Mouse (Mus musculus) heart, embryonic 15.5 days (tissue): ENCODE measurements around the gene Lrp3. TPM values are rescaled to one million over a fixed set of nuclear protein-coding genes. Genes with fewer than 3 reads are reported as not detected.

Experiments used
- ATAC-seq: fragments of 200-750 bp; cut with Nextera tagmentation; replicated peaks from 2 replicates; pipeline ENCODE4 v1.8.0; 2017; ENCODE audit warnings: low read depth, moderate TSS enrichment; ENCODE audit not compliant: insufficient number of reproducible peaks, insufficient read depth, low FRiP score
- H3K27ac ChIP-seq: fragments of 300-500 bp; sonication (generic); 2 replicates; pipeline ENCODE4 v1.5.1; 2015; ENCODE audit warnings: mild to moderate bottlenecking, inconsistent platforms
- H3K27me3 ChIP-seq: fragments of 300-500 bp; sonication (generic); 2 replicates; pipeline ENCODE4 v1.6.1; 2015; ENCODE audit warnings: inconsistent platforms
- H3K36me3 ChIP-seq: fragments of 300-500 bp; sonication (generic); 2 replicates; pipeline ENCODE4 v1.6.1; 2015; ENCODE audit warnings: mild to moderate bottlenecking, inconsistent platforms
- H3K4me1 ChIP-seq: fragments of 300-500 bp; sonication (generic); replicated peaks from 2 replicates; pipeline ENCODE4 v1.6.1; 2015; ENCODE audit warnings: inconsistent platforms
- H3K4me2 ChIP-seq: fragments of 300-500 bp; sonication (generic); 2 replicates; pipeline ENCODE4 v1.6.1; 2015; ENCODE audit warnings: inconsistent platforms, mild to moderate bottlenecking, moderate library complexity
- H3K4me3 ChIP-seq: fragments of 300-500 bp; sonication (generic); 2 replicates; pipeline ENCODE4 v1.5.1; 2015; ENCODE audit warnings: mild to moderate bottlenecking, inconsistent platforms
- H3K9ac ChIP-seq: fragments of 300-500 bp; sonication (generic); 2 replicates; pipeline ENCODE4 v1.6.1; 2015; ENCODE audit warnings: mild to moderate bottlenecking, inconsistent platforms
- H3K9me3 ChIP-seq: fragments of 300-500 bp; sonication (generic); replicated peaks from 2 replicates; pipeline ENCODE4 v1.6.1; 2016; ENCODE audit warnings: inconsistent platforms
- WGBS: fragments of 180-500 bp; shearing (Covaris S2); methylation state at CpG from one replicate; pipeline ENCODE4 v1.1.7; 2015; ENCODE audit warnings: mixed read lengths; 5-methylcytosine and 5-hydroxymethylcytosine counted together
- polyA plus RNA-seq: library from polyadenylated mRNA; unstranded; fragments of >200 nt; fragmentation: Nextera tagmentation; extraction: Ambion mirVana; gene quantifications from 2 replicates; pipeline ENCODE4 v1.2.1, GENCODE M21; 2015

The Lrp3 gene
- polyA plus RNA-seq, 1 experiment from 2014 or later, result 1.8 TPM

- no peak overlapping the region for H3K4me2 ChIP-seq
- no peak overlapping the region for H3K4me3 ChIP-seq
Observed at GRCm38 (mm10) chr7:35232796-35233455, 17.6 kb upstream of the Lrp3 start.

GRCm38 (mm10) chr7:35230333-35230732 lies 15.0 kb upstream of the Lrp3 start:
- no peak overlapping the region for H3K9ac ChIP-seq
- WGBS, result 75% methylated on average over 3 of the region's 3 CpGs
- H3K9me3 ChIP-seq, result no peaks in the 10 kb centered on the region
- H3K4me3 ChIP-seq, result no peak overlapping the region
- H3K27me3 ChIP-seq, result no peaks in the 10 kb centered on the region
- H3K27ac ChIP-seq, result no peak overlapping the region
- H3K4me2 ChIP-seq, result no peak overlapping the region
- peaks cover 8% of the 10 kb centered on the region for H3K4me1 ChIP-seq
- no peak for ATAC-seq
- no peaks in the 10 kb centered on the region for H3K36me3 ChIP-seq

More at GRCm38 (mm10) chr7:35232796-35233455, 17.6 kb upstream of the Lrp3 start:
- 43% methylated on average over 13 of the region's 13 CpGs for WGBS
- Histone ChIP-seq H3K4me1 (peaks cover 13% of the 10 kb centered on the region), H3K27me3 (no peaks in the 10 kb centered on the region), H3K36me3 (no peaks in the 10 kb centered on the region), H3K27ac (no peak overlapping the region), H3K9me3 (no peaks in the 10 kb centered on the region), H3K9ac (no peak overlapping the region)
- no peak for ATAC-seq

- ATAC-seq, result no peak
- no peak overlapping the region for H3K4me3 ChIP-seq
- no peak overlapping the region for H3K4me2 ChIP-seq
- no peak overlapping the region for H3K27ac ChIP-seq
- H3K4me1 ChIP-seq, result no peaks in the 10 kb centered on the region
- H3K9me3 ChIP-seq, result no peaks in the 10 kb centered on the region
- H3K27me3 ChIP-seq, result peaks cover 24% of the 10 kb centered on the region
- H3K36me3 ChIP-seq, result no peaks in the 10 kb centered on the region
- no peak overlapping the region for H3K9ac ChIP-seq
- 69% methylated on average over 9 of the region's 9 CpGs for WGBS
Observed at GRCm38 (mm10) chr7:35220694-35221365, 5.5 kb upstream of the Lrp3 start.

- ATAC-seq, result no peak
- Histone ChIP-seq H3K27me3 (peaks cover 53% of the 10 kb centered on the region), H3K27ac (no peak overlapping the region), H3K9me3 (no peaks in the 10 kb centered on the region), H3K4me2 (peak overlapping the region; percentile 98), H3K36me3 (no peaks in the 10 kb centered on the region), H3K4me3 (peak overlapping the region; percentile 64), H3K4me1 (peaks cover 14% of the 10 kb centered on the region), H3K9ac (0 out of 2 replicates have a peak overlapping the region, but pooled peaks have one; percentile 18)
- WGBS, result 44% methylated on average over 5 of the region's 5 CpGs
Observed at GRCm38 (mm10) chr7:35215731-35216130, 433 bp upstream of the Lrp3 start.

- H3K4me3 ChIP-seq, result peak overlapping the region; percentile 64
- ATAC-seq, result peak; percentile 25; the same call in 1 of the 2 replicates
- no peaks in the 10 kb centered on the region for H3K36me3 ChIP-seq
Observed at GRCm38 (mm10) chr7:35214442-35215222, 666 bp downstream of the Lrp3 start.

GRCm38 (mm10) chr7:35211791-35212190 lies 3.5 kb downstream of the Lrp3 start:
- Histone ChIP-seq H3K27me3 (peaks cover 37% of the 10 kb centered on the region), H3K4me2 (no peak overlapping the region), H3K4me1 (peaks cover 14% of the 10 kb centered on the region), H3K36me3 (no peaks in the 10 kb centered on the region), H3K9me3 (no peaks in the 10 kb centered on the region), H3K4me3 (no peak overlapping the region), H3K9ac (no peak overlapping the region), H3K27ac (no peak overlapping the region)
- ATAC-seq, result no peak
- WGBS, result 85% methylated on average over 4 of the region's 4 CpGs

More at GRCm38 (mm10) chr7:35214442-35215222, 666 bp downstream of the Lrp3 start:
- Histone ChIP-seq H3K9me3 (no peaks in the 10 kb centered on the region), H3K4me2 (peak overlapping the region; percentile 98), H3K9ac (peak overlapping the region; percentile 65), H3K4me1 (peaks cover 14% of the 10 kb centered on the region), H3K27ac (no peak overlapping the region), H3K27me3 (peaks cover 53% of the 10 kb centered on the region)
- WGBS, result under 1% methylated on average over 70 of the region's 79 CpGs

GRCm38 (mm10) chr7:35199755-35200154 lies 15.5 kb downstream of the Lrp3 start:
- H3K27me3 ChIP-seq, result peaks cover 3% of the 10 kb centered on the region; the same call in 1 of the 2 replicates
- ATAC-seq, result no peak
- H3K9ac ChIP-seq, result no peak overlapping the region
- no peak overlapping the region for H3K4me3 ChIP-seq
- H3K36me3 ChIP-seq, result no peaks in the 10 kb centered on the region
- H3K4me1 ChIP-seq, result no peaks in the 10 kb centered on the region
- H3K9me3 ChIP-seq, result no peaks in the 10 kb centered on the region
- H3K27ac ChIP-seq, result no peak overlapping the region
- H3K4me2 ChIP-seq, result no peak overlapping the region

GRCm38 (mm10) chr7:35198981-35199754 lies 16.1 kb downstream of the Lrp3 start:
- H3K4me2 ChIP-seq, result no peak overlapping the region
- ATAC-seq, result no peak
- WGBS, result 80% methylated on average over 12 of the region's 12 CpGs
- H3K9ac ChIP-seq, result no peak overlapping the region
- peaks cover 3% of the 10 kb centered on the region; the same call in 1 of the 2 replicates for H3K27me3 ChIP-seq
- H3K36me3 ChIP-seq, result no peaks in the 10 kb centered on the region
- H3K4me3 ChIP-seq, result no peak overlapping the region
- no peaks in the 10 kb centered on the region for H3K4me1 ChIP-seq
- no peak overlapping the region for H3K27ac ChIP-seq
- H3K9me3 ChIP-seq, result no peaks in the 10 kb centered on the region

- Histone ChIP-seq H3K27ac (no peak overlapping the region), H3K4me3 (no peak overlapping the region), H3K9ac (no peak overlapping the region), H3K9me3 (no peaks in the 10 kb centered on the region), H3K4me1 (no peaks in the 10 kb centered on the region), H3K36me3 (no peaks in the 10 kb centered on the region), H3K4me2 (no peak overlapping the region), H3K27me3 (peaks cover 12% of the 10 kb centered on the region; the same call in 1 of the 2 replicates)
- no peak for ATAC-seq
- WGBS, result 56% methylated on average over 2 of the region's 2 CpGs
Observed at GRCm38 (mm10) chr7:35197022-35197421, 18.3 kb downstream of the Lrp3 start.

- H3K27me3 ChIP-seq, result peaks cover 49% of the 10 kb centered on the region
- no peak overlapping the region for H3K9ac ChIP-seq
- H3K4me1 ChIP-seq, result peaks cover 3% of the 10 kb centered on the region
- no peaks in the 10 kb centered on the region for H3K9me3 ChIP-seq
- no peak overlapping the region for H3K4me2 ChIP-seq
- no peak overlapping the region for H3K27ac ChIP-seq
- ATAC-seq, result no peak
- H3K36me3 ChIP-seq, result no peaks in the 10 kb centered on the region
- no peak overlapping the region for H3K4me3 ChIP-seq
- WGBS, result 32% methylated on average over 2 of the region's 2 CpGs
Observed at GRCm38 (mm10) chr7:35191276-35191675, 24.0 kb downstream of the Lrp3 start.

GRCm38 (mm10) chr7:35189699-35190098 lies 25.6 kb downstream of the Lrp3 start:
- Histone ChIP-seq H3K4me2 (no peak overlapping the region), H3K4me1 (peaks cover 19% of the 10 kb centered on the region), H3K36me3 (no peaks in the 10 kb centered on the region), H3K27ac (no peak overlapping the region), H3K9ac (no peak overlapping the region), H3K4me3 (no peak overlapping the region), H3K9me3 (no peaks in the 10 kb centered on the region), H3K27me3 (peaks cover 61% of the 10 kb centered on the region)
- ATAC-seq, result no peak
- WGBS, result 57% methylated on average over 5 of the region's 5 CpGs
